7 mouse cellular contexts compared by ENCODE assay signal in genomic region chr17:87106691-87107523, GRCm38 (mm10). TPM values are rescaled to one million over a fixed set of nuclear protein-coding genes. Genes with fewer than 3 reads are reported as not detected.
DNase-seq lines count a peak whose midpoint lies in the region; ATAC-seq lines count a peak whose summit lies in the region.

No protein-coding gene starts in this region.

- no peaks in the 10 kb centered on the region for H3K36me3 ChIP-seq in embryonic facial prominence, embryonic 12.5 days
- H3K36me3 ChIP-seq in limb, embryonic 11.5 days (ENCODE audit: control insufficient read depth, insufficient read depth, low read length), result no peaks in the 10 kb centered on the region
- no peaks in the 10 kb centered on the region for H3K36me3 ChIP-seq in midbrain, embryonic 14.5 days (ENCODE audit: control insufficient read depth, insufficient read depth, low read length)

- peak; percentile 98 for DNase-seq in adrenal gland, postnatal 25 days
- peak; percentile 100 for DNase-seq in heart, adult 11 months
- DNase-seq in kidney, adult 18-20 months, result peak; percentile 96
- peak; percentile 97 for DNase-seq in limb, embryonic 11.5 days (ENCODE audit: low spot score)
- DNase-seq in midbrain, embryonic 14.5 days, result peak; percentile 98
- DNase-seq in spleen, adult 18-20 months, result peak; percentile 91 to 95

- peak overlapping the region; percentile 90 for H3K27ac ChIP-seq in embryonic facial prominence, embryonic 12.5 days
- H3K27ac ChIP-seq in limb, embryonic 11.5 days (replicated peaks; ENCODE audit: low read depth, low read length), result no peak overlapping the region
- peak overlapping the region; percentile 89 for H3K27ac ChIP-seq in midbrain, embryonic 14.5 days (replicated peaks; ENCODE audit: low read depth, low read length)

- H3K4me2 ChIP-seq in embryonic facial prominence, embryonic 12.5 days (replicated peaks), result peak overlapping the region; percentile 74
- H3K4me2 ChIP-seq in limb, embryonic 11.5 days (ENCODE audit: low read depth, severe bottlenecking), result peak overlapping the region; percentile 84
- H3K4me2 ChIP-seq in midbrain, embryonic 14.5 days (ENCODE audit: low read length), result peak overlapping the region; percentile 61

- peaks cover 19% of the 10 kb centered on the region; the same call in 1 of the 2 replicates for H3K4me1 ChIP-seq in embryonic facial prominence, embryonic 12.5 days
- no peaks in the 10 kb centered on the region; the same call in 1 of the 2 replicates for H3K4me1 ChIP-seq in limb, embryonic 11.5 days (ENCODE audit: control insufficient read depth, insufficient read depth, low read length)
- peaks cover 8% of the 10 kb centered on the region for H3K4me1 ChIP-seq in midbrain, embryonic 14.5 days (ENCODE audit: control insufficient read depth, insufficient read depth, low read length)

- H3K9me3 ChIP-seq in embryonic facial prominence, embryonic 12.5 days, result no peaks in the 10 kb centered on the region
- no peaks in the 10 kb centered on the region for H3K9me3 ChIP-seq in limb, embryonic 11.5 days (ENCODE audit: control insufficient read depth, low read length)
- no peaks in the 10 kb centered on the region for H3K9me3 ChIP-seq in midbrain, embryonic 14.5 days (ENCODE audit: control insufficient read depth, low read length)

- ATAC-seq in embryonic facial prominence, embryonic 12.5 days (ENCODE audit: insufficient number of reproducible peaks, insufficient read depth, low FRiP score, low TSS enrichment), result peak; percentile 99
- ATAC-seq in limb, embryonic 11.5 days (ENCODE audit: insufficient number of reproducible peaks, low FRiP score, low TSS enrichment, low read depth), result peak; percentile 99
- peak; percentile 98 for ATAC-seq in midbrain, embryonic 14.5 days (ENCODE audit: low FRiP score, low TSS enrichment)

- H3K9ac ChIP-seq in embryonic facial prominence, embryonic 12.5 days, result peak overlapping the region; percentile 92
- peak overlapping the region; percentile 41 for H3K9ac ChIP-seq in limb, embryonic 11.5 days (ENCODE audit: low read length)
- H3K9ac ChIP-seq in midbrain, embryonic 14.5 days (replicated peaks; ENCODE audit: low read length), result peak overlapping the region; percentile 81

- H3K4me3 ChIP-seq in embryonic facial prominence, embryonic 12.5 days, result peak overlapping the region; percentile 87
- peak overlapping the region; percentile 82 for H3K4me3 ChIP-seq in limb, embryonic 11.5 days (ENCODE audit: low read depth, low read length)
- peak overlapping the region; percentile 67 for H3K4me3 ChIP-seq in midbrain, embryonic 14.5 days (replicated peaks; ENCODE audit: low read depth, low read length)

- under 1% methylated on average over 46 of the region's 51 CpGs for WGBS in embryonic facial prominence, embryonic 12.5 days
- under 1% methylated on average over 50 of the region's 51 CpGs for WGBS in limb, embryonic 11.5 days
- under 1% methylated on average over 50 of the region's 51 CpGs for WGBS in midbrain, embryonic 14.5 days

- no peaks in the 10 kb centered on the region for H3K27me3 ChIP-seq in embryonic facial prominence, embryonic 12.5 days
- H3K27me3 ChIP-seq in limb, embryonic 11.5 days (ENCODE audit: control insufficient read depth, insufficient read depth, low read length), result no peaks in the 10 kb centered on the region
- H3K27me3 ChIP-seq in midbrain, embryonic 14.5 days (ENCODE audit: control insufficient read depth, insufficient read depth, low read length), result no peaks in the 10 kb centered on the region

RNA-seq across cellular contexts. Expression of gene Socs5, which starts 0.6 kb away (rescaled TPM):
- total RNA-seq in adrenal gland, postnatal 25 days (2021), result 82.7 and 83.4 TPM in 2 replicates
- 19.1 and 23.6 TPM in 2 replicates for polyA plus RNA-seq in embryonic facial prominence, embryonic 12.5 days (2016; fragmentation: Nextera tagmentation; extraction: Ambion mirVana)
- polyA plus RNA-seq in limb, embryonic 11.5 days (2014; fragmentation: Nextera tagmentation; extraction: Ambion mirVana), result 13.4 and 14.4 TPM in 2 replicates
- 17.6 and 20.1 TPM in 2 replicates for polyA plus RNA-seq in midbrain, embryonic 14.5 days (2014; fragmentation: Nextera tagmentation; extraction: Ambion mirVana)

Comparison
In these comparisons a context has a peak if more than half of its experiments do, and no peak if none do; other contexts are left out.
1. H3K9ac ChIP-seq: peak in every context shown above with its lines; median percentile 92 in embryonic facial prominence, embryonic 12.5 days; 81 in midbrain, embryonic 14.5 days; 41 in limb, embryonic 11.5 days.